Mouse (Mus musculus) erythroblast, adult 5-6 weeks (primary cell): ENCODE data around the gene Pomt2. TPM values are rescaled to one million over a fixed set of nuclear protein-coding genes. Genes with fewer than 3 reads are reported as not detected.

Experiments
- ATAC-seq: replicated peaks from 2 replicates; pipeline ENCODE4 v1.8.0; 2016; ENCODE audit warnings: moderate number of reproducible peaks, mild to moderate bottlenecking, moderate TSS enrichment, inconsistent platforms; ENCODE audit not compliant: poor library complexity, low FRiP score, severe bottlenecking
- total RNA-seq, 2 experiments: library from RNA; stranded (forward) in 1 of 2; stranded (reverse) in 1 of 2; fragments of 150-400 nt in 1 of 2; fragments of 200-764, 138-1000 nt in 1 of 2; gene quantifications; 2 replicates each; pipeline versions ENCODE4 v1.2.3 to v1.2.4; 2015 to 2017; ENCODE audit warnings: low replicate concordance in 2 of 2

The Pomt2 gene
- total RNA-seq, 2 experiments from 2014 or later, result 0.58 to 1.7 TPM

DNA sequence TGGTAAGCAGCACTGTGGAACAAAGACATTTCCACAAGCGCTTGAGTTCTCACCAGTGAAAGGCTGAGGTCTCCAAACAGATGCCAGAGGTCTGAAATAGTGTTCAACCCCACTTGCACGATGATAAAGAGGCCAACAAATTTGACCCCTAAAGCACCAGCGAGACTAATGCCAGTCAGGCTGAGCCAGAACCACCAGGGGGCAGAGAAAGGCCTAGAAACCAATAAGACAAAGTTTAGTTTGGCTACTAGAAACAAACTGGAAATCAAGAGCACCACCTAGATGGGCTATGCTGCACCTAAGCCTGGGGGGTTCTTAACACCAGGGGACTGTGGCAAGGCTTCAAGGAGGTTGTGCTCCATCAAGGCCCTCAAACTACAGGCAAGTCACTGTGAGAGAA lies 16.1 kb downstream of the Pomt2 start:
- ATAC-seq, result no peak

GRCm38 (mm10) chr12:87131181-87131580 lies 16.6 kb downstream of the Pomt2 start:
- ATAC-seq, result no peak

- ATAC-seq, result no peak
These were observed 17.5 kb downstream of the Pomt2 start for GRCm38 (mm10) chr12:87130224-87130623.

DNA sequence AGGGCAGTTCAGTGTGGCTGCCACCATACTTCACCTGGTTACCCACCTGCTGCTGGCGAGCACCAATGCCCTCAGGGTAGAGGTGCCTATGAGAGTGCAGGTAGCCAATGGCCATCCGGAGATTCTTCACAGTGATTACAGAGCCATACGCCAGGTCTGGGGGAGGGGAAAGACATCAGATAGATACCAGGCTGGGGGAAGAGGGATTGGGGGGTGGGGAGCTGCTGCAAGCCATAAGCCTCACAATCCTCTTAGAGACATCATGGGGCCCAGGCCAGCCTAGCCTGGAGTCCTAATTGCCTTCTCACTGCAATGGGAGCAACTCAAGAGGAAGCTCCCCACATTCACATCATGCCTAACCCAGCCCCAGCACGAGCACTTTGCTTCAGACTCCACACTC lies 20.5 kb downstream of the Pomt2 start:
- no peak for ATAC-seq

GRCm38 (mm10) chr12:87121918-87122589 lies 25.7 kb downstream of the Pomt2 start:
- peak; percentile 79 for ATAC-seq

DNA sequence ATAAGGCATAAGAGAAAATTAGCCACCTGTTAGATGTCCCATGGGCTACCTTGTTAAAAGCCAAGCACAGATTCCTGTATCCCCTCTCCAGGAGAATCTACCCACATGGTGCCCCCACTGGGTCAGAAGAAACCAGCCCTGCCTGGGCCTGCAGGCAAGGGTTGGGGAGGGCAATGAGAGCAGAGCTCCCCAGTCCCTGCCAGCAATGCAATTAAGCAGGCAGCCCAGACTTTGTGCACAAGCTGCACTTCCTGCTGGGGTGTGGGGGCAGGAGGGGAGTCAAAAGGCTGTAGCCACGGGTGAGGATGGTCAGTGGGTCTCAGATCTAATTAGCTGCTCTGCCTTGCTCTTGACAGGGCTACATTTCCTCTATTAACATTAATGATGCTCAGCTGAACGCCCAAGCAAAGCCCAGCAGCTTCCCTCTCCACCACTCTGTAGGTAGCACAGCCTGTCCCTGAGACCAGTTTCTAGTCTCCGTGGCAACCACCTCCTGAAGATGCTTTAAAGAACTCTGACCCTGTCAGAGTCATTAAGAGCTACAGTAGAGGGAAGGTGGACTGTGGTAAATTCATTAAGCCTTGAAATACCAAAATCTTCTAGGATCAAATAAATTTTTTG lies 40.3 kb downstream of the Pomt2 start:
- ATAC-seq, result no peak

- no peak for ATAC-seq
These were observed 43.0 kb downstream of the Pomt2 start for GRCm38 (mm10) chr12:87104796-87105195.

- ATAC-seq, result no peak
These were observed 44.3 kb downstream of the Pomt2 start for GRCm38 (mm10) chr12:87103471-87103870.

DNA sequence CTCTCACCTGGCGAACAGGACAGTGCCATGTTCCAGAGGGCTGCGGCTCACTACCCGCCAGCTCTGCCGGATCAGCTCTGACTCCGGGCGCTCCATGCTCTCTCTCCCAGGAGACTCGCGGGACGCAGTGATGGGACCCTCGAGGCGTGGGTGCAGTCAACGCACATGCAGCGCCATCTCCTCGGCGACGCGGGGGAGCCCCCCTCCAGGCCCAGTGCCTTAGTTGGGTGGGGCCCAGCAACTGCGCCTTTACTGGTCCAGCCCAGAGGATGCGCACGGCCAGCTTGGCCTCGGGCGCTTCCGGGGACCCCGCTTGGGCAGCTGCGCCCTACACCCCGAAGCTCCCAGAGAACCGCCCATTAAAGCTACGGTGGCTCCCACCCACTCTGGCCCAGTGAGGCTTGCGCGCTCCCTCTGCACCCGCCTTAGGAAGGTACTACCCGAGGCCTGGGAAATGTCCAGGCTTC lies 45.6 kb downstream of the Pomt2 start, which contains the start of gene Ngb:
Ngb (minus strand) TSS at position 375 of the 467 bp plus-strand sequence.
- no peak for ATAC-seq

DNA sequence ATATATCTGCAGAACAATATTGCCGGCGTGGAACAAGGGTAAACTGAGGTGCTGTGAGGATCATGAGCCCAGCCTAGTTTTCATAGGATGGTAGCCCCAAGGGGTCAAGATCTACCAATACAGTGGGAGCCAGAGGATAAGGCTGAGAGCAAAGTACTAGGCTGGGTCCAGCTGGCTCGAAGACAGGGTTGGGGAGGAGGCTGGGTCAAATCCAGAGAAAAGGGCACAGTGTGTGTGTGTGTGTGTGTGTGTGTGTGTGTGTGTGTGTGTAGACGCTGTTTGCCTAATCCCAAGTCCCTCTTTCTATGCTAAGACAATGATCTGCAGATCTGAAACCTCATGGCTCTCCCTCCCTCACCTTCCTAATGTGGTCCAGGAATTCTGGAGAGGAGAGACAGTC lies 47.4 kb downstream of the Pomt2 start:
- no peak for ATAC-seq

- no peak for ATAC-seq
These were observed 54.1 kb downstream of the Pomt2 start for GRCm38 (mm10) chr12:87093671-87094070.

DNA sequence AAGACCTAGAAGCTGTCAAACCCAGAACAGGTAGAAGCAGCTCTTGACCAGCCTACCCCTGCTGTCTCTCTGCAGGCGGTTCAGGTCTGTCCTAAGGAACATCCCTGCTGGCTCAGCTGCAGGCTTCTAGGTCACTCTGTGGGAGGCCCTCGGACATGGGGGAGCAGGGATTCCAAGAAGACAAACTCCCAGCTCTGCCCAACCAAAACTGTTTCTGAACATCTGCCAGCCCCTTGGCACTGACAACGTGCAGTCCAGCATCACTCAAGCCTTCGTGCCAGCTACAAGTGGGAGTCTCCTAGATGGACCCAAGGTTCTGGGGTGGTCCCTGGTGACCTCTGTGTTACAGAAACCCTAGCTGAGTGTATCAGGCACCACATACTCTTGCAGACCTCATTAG lies 54.5 kb downstream of the Pomt2 start:
- no peak for ATAC-seq

DNA sequence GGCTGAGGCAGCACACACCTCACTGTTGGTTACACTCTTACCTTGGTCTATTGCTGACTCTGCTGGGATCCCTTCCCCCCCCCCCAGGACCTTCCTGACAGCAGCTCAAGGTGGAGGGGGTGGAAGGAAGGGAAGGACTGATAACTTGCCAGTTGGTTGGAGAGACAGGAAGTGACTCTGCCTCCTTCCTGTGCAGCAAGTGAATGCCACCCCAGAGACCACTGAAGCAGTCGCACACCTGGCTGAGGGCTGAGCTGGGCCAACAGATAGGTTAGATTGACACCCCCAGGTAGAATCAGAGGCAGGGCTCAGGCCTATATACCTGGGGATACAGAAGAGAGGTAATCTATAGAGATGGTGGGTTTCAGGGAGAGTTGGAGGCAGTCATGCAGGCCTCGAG lies 55.9 kb downstream of the Pomt2 start:
- no peak for ATAC-seq

DNA sequence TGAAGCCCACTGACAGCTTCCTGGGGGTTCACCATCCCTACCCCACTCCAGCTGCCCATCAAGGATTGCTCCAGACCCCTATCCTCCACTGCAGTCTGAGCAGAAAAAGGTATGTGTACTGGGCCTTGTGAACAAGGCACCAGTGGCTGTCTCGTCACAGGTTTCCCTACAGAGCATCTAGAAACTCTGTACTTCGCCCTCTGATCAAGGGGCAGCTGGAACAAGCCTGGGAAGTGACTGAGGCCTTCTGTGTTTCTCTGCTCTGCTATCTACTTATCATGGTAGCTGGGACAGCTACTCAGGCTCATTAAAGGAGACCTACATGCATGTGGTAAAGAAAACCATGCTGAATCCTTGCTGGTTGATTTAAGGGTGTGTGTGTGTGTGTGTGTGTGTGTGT lies 58.1 kb downstream of the Pomt2 start:
- no peak for ATAC-seq

DNA sequence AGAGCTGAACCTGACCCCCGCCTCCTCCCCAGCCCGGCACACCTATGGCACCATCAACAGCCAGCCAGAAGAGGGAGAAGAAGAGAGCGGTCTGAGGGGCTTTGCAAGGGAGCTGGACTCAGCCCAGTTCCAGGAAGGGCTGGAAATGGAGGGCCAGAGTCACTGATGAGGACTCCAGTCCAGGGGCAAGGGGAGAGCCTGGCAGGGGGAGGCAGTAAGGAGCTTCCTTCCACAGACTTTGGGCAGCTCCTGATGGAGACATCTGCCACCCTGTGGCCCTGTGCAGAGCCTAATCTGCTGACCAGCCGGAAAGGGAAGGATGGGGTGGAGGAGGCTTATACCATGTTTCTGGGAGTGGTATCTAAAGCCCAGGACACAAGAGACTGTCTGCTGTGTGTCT lies 58.5 kb downstream of the Pomt2 start:
- ATAC-seq, result no peak

- ATAC-seq, result no peak
These were observed 59.4 kb downstream of the Pomt2 start for GRCm38 (mm10) chr12:87088331-87088730.

DNA sequence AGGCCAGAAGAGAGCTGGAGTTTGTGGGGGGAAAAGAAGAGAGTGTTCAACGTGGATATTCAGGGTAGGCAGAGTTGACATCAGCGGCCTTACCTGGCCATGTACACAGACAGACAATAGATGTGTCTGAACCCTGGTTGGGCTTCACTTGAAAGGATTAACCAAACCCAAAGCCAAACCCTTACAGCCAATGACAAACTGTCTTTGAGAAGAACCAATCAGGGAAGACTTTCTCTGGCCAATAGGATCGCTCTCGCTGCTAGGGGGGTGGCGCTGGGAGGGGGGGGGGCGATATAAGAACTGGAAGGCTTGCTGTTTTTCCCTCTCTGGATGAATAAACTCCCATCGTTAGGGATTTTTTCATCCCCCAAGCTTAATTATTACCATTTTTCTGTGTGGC lies 60.5 kb downstream of the Pomt2 start:
- ATAC-seq, result no peak

DNA sequence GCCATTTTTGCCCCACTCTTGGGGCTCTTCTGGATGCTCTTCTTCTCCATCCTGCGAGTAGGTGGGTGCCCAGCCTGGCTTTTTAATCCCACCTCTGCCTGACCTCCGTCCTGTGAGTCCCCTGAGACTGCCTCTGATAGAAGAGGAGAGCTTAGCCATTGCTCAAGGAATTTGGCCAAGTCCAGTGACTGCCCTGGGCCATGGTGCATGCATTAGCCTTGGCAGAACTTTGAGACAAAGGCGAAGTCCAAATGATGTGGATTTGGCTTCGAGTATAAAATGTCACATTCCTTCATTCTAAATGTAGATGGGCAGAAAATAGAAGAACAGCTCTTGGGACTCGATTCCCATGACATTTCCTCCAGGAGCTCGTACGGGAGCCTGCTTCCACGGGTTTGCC lies 65.0 kb downstream of the Pomt2 start:
- ATAC-seq, result no peak

DNA sequence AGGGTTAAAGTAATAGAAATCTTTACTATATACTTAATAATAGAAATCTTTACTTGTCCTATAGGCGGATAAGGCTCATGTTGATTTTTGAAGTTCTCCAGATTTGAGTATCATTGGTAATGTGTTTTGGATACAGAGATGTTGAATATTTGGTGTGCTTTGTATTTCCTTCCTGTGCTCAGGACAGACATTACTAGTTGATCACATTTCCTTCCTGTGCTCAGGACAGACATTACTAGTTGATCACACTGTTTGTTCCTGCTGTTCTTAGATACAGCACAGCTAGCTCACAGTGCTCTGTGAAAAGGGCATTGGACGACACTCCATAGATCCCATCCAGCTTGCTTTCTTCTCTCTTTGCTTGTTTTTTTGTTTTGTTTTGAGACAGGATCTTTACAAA lies 71.2 kb downstream of the Pomt2 start:
- no peak for ATAC-seq

DNA sequence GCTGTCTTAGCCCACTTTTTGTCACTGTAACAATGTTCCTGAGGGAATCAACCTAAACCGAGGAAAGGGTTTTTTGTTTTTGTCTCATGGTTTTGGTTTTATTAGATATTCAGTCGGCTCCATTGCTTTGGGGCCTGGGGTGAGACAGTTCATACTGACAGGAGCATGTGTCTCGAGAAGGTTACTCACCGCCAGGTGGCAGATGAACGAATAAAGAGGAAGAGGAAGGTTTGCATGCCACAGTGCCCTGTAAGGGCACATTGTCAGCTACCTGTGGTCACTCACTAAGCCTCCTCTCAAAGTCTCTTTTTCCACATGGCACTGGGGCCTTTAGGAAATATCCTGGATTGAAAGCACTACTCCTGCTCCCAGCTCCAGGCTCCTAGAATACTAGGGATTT lies 77.2 kb downstream of the Pomt2 start:
- no peak for ATAC-seq

DNA sequence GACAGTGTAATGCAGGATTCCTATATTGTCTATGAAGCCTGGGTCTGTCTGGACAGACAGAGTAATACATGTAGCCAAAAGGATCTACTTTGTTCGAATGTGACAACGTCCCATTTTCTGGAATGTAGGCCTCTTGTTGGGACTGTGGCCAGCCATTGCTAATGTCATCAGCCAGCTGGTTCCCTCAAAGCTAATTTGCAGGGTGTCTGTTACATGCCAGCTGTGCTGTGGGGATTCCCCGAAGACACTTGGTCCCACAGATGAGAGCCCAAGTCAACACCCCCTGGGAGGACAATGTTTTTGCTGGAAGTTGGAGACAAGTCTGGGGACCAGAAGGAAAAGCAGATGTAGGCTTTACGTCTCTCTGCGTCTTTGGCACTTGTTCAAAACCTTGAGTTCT lies 81.3 kb downstream of the Pomt2 start:
- no peak for ATAC-seq

DNA sequence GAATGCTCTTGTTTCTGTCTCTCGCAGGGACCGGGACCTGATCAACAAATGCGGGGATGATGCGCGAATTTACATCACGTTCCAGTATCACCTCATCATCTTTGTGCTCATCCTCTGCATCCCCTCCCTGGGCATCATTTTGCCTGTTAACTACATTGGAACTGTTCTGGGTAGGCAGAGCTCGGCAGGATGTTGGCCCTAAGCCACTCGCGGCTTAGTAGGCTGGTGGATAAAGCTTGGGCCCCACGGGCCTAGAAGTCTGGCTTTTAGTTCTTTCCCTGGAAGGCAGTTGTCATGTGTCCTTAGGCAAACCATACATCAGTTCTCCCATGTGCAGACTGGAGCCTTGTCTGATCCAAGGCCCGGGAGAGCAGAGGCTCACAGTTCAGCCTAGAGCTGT lies 82.3 kb downstream of the Pomt2 start:
- ATAC-seq, result no peak
